Comparison of ENCODE assay signal across 16 mouse cellular contexts in genomic region chr11:117915341-117915740, GRCm38 (mm10). TPM values are rescaled to one million over a fixed set of nuclear protein-coding genes. Genes with fewer than 3 reads are reported as not detected.
DNase-seq lines count a peak whose midpoint lies in the region; ATAC-seq and TF ChIP-seq lines count a peak whose summit lies in the region.
"Had no signal": no experiment of that assay in that cellular context is flagged by ENCODE, and none has a peak within 500 bp of the region (broad histone marks: within the 10 kb centered on the region; RNA-seq: fewer than 3 reads in every experiment).

No protein-coding gene starts in this region.

- no peak overlapping the region for H3K4me3 ChIP-seq in liver, adult 2 months (ENCODE audit: insufficient read depth, low read depth, low read length)
- no peak overlapping the region for H3K4me3 ChIP-seq in liver, embryonic 11.5 days (ENCODE audit: low read depth, low read length)
- H3K4me3 ChIP-seq in cortical plate, adult 2 months (ENCODE audit: insufficient read depth, low read length): no peak overlapping the region
- H3K4me3 ChIP-seq in limb, embryonic 10.5 days: no peak overlapping the region
- H3K4me3 ChIP-seq: hindbrain, embryonic 12.5 days; neural tube, embryonic 12.5 days had no signal

- ATAC-seq in CD4-positive, CD25-positive, alpha-beta regulatory T cell, adult 4 months: no peak
- no peak for ATAC-seq in liver, embryonic 11.5 days (replicated peaks; ENCODE audit: low FRiP score)
- ATAC-seq: forebrain, embryonic 14.5 days had no signal

- H3K27me3 ChIP-seq in liver, adult 2 months (ENCODE audit: control insufficient read depth, insufficient read depth, low read length): no peaks in the 10 kb centered on the region
- H3K27me3 ChIP-seq in liver, embryonic 11.5 days (replicated peaks; ENCODE audit: control insufficient read depth, insufficient read depth, low read length): no peaks in the 10 kb centered on the region
- no peaks in the 10 kb centered on the region for H3K27me3 ChIP-seq in limb, embryonic 10.5 days (ENCODE audit: low read depth, poor library complexity, severe bottlenecking)

- TF ChIP-seq POLR2A in liver, adult 2 months (IDR thresholded peaks at IDR 0.05; ENCODE audit: extremely low read depth, insufficient read depth, low read length): no peak
- TF ChIP-seq POLR2A in cortical plate, adult 2 months (IDR thresholded peaks at IDR 0.05; ENCODE audit: extremely low read depth, insufficient read depth, low read length): no peak

- H3K27ac ChIP-seq in liver, adult 2 months (replicated peaks; ENCODE audit: insufficient read depth, low read depth, low read length): no peak overlapping the region
- H3K27ac ChIP-seq in liver, embryonic 11.5 days (ENCODE audit: low read depth, low read length): no peak overlapping the region
- H3K27ac ChIP-seq in cortical plate, adult 2 months (ENCODE audit: insufficient read depth, low read length): no peak overlapping the region
- no peak overlapping the region for H3K27ac ChIP-seq in limb, embryonic 10.5 days
- H3K27ac ChIP-seq: hindbrain, embryonic 12.5 days; neural tube, embryonic 12.5 days had no signal

- H3K9ac ChIP-seq in liver, adult 2 months (ENCODE audit: low read depth, low read length): no peak overlapping the region
- H3K9ac ChIP-seq in liver, embryonic 11.5 days (ENCODE audit: low read depth, low read length): no peak overlapping the region
- H3K9ac ChIP-seq: hindbrain, embryonic 12.5 days; neural tube, embryonic 12.5 days had no signal

- H3K36me3 ChIP-seq in liver, adult 2 months (ENCODE audit: control insufficient read depth, insufficient read depth, low read length): no peaks in the 10 kb centered on the region
- no peaks in the 10 kb centered on the region for H3K36me3 ChIP-seq in liver, embryonic 11.5 days (ENCODE audit: control insufficient read depth, insufficient read depth, low read length)
- no peaks in the 10 kb centered on the region for H3K36me3 ChIP-seq in limb, embryonic 10.5 days
- H3K36me3 ChIP-seq: hindbrain, embryonic 12.5 days; neural tube, embryonic 12.5 days had no signal

- no peaks in the 10 kb centered on the region for H3K79me2 ChIP-seq in liver, adult 2 months (ENCODE audit: control insufficient read depth, insufficient read depth, low read length)

- peaks cover 7% of the 10 kb centered on the region; the same call in 1 of the 2 replicates for H3K9me3 ChIP-seq in liver, embryonic 11.5 days (ENCODE audit: control insufficient read depth, low read length)
- no peaks in the 10 kb centered on the region for H3K9me3 ChIP-seq in limb, embryonic 10.5 days (replicated peaks)

- H3K4me2 ChIP-seq in liver, embryonic 11.5 days: no peak overlapping the region
- H3K4me2 ChIP-seq: hindbrain, embryonic 12.5 days; neural tube, embryonic 12.5 days had no signal

- DNase-seq in CD4-positive, CD25-positive, alpha-beta regulatory T cell, adult 2 months (ENCODE audit: low read depth, low spot score): peak; percentile 66
- no peak for DNase-seq in liver, adult 2 months (ENCODE audit: extremely low read depth, low read depth, low spot score)
- no peak for DNase-seq in liver, embryonic 11.5 days (ENCODE audit: low spot score)
- peak; percentile 33 for DNase-seq in CD4-positive helper T cell, adult 2 months (ENCODE audit: low read depth, low spot score)
- no peak for DNase-seq in ovary, adult 18-20 months (ENCODE audit: low spot score)
- DNase-seq in limb, embryonic 10.5 days (ENCODE audit: low spot score): no peak
- DNase-seq: heart, adult 18-20 months; kidney, postnatal 14 days; right cerebral cortex, postnatal 14 days had no signal

- TF ChIP-seq CTCF in liver, adult 2 months (IDR thresholded peaks at IDR 0.05; ENCODE audit: low read depth, low read length): peak; percentile 60
- TF ChIP-seq CTCF in cortical plate, adult 2 months (IDR thresholded peaks at IDR 0.05; ENCODE audit: extremely low read depth, insufficient read depth, low read length): peak; percentile 25; the same call in 1 of the 2 replicates

- H3K4me1 ChIP-seq in liver, adult 2 months (ENCODE audit: control insufficient read depth, insufficient read depth, low read length): peaks cover 6% of the 10 kb centered on the region; the same call in 1 of the 2 replicates
- H3K4me1 ChIP-seq in liver, embryonic 11.5 days (replicated peaks; ENCODE audit: control insufficient read depth, insufficient read depth, low read length): peaks cover 25% of the 10 kb centered on the region
- H3K4me1 ChIP-seq in cortical plate, adult 2 months (ENCODE audit: control insufficient read depth, insufficient read depth, low read length): no peaks in the 10 kb centered on the region
- peaks cover 27% of the 10 kb centered on the region for H3K4me1 ChIP-seq in limb, embryonic 10.5 days

- 71% methylated on average over 1 of the region's 1 CpGs for WGBS in liver, adult 2 months
- WGBS in liver, embryonic 11.5 days: 50% methylated on average over 1 of the region's 1 CpGs
- WGBS in limb, embryonic 10.5 days: 53% methylated on average over 1 of the region's 1 CpGs

RNA-seq across cellular contexts. Expression of gene Tha1, which starts 42.1 kb away (rescaled TPM):
- polyA plus RNA-seq in CD4-positive, CD25-positive, alpha-beta regulatory T cell, adult 4 months (2017; shearing (Covaris generic)): 1 to 10 TPM; 8.5 to 10.0 TPM
- total RNA-seq in liver, adult 2 months (2014; rRNA removed): 6.1 and 7.4 TPM in 2 replicates
- polyA plus RNA-seq in liver, adult 2 months (2012; rRNA removed): 10.0 and 11.4 TPM in 2 replicates
- 1.5 and 1.7 TPM in 2 replicates for polyA plus RNA-seq in liver, embryonic 11.5 days (2014; fragmentation: Nextera tagmentation; extraction: Ambion mirVana)
- polyA plus RNA-seq in cortical plate, adult 2 months (2012; rRNA removed): 9.0 and 11.5 TPM in 2 replicates
- 2.4 and 3.3 TPM in 2 replicates for polyA plus RNA-seq in limb, embryonic 10.5 days (2016; fragmentation: Nextera tagmentation; extraction: Ambion mirVana)

RNA-seq across cellular contexts. Expression of gene Socs3, which starts 54.5 kb away (rescaled TPM):
- polyA plus RNA-seq in CD4-positive, CD25-positive, alpha-beta regulatory T cell, adult 4 months (2017; shearing (Covaris generic)): 10 to 100 TPM; 34.4 to 35.5 TPM
- 2.0 and 2.4 TPM in 2 replicates for total RNA-seq in liver, adult 2 months (2014; rRNA removed)
- polyA plus RNA-seq in liver, adult 2 months (2012; rRNA removed): 4.0 and 7.5 TPM in 2 replicates
- 3.7 and 4.6 TPM in 2 replicates for polyA plus RNA-seq in liver, embryonic 11.5 days (2014; fragmentation: Nextera tagmentation; extraction: Ambion mirVana)
- 5.0 TPM in 2 replicates for polyA plus RNA-seq in cortical plate, adult 2 months (2012; rRNA removed)
- polyA plus RNA-seq in limb, embryonic 10.5 days (2016; fragmentation: Nextera tagmentation; extraction: Ambion mirVana): 11.2 and 13.2 TPM in 2 replicates

RNA-seq across cellular contexts. Expression of gene Tmem235, which starts 54.8 kb away (rescaled TPM):
- not detected for polyA plus RNA-seq in CD4-positive, CD25-positive, alpha-beta regulatory T cell, adult 4 months (2017; shearing (Covaris generic))
- total RNA-seq in liver, adult 2 months (2014; rRNA removed): not detected in 2 replicates
- polyA plus RNA-seq in liver, adult 2 months (2012; rRNA removed): not detected in 2 replicates
- not detected in 2 replicates for polyA plus RNA-seq in liver, embryonic 11.5 days (2014; fragmentation: Nextera tagmentation; extraction: Ambion mirVana)
- polyA plus RNA-seq in cortical plate, adult 2 months (2012; rRNA removed): 0.04 TPM in 1 of 2 replicates, not detected in the other
- polyA plus RNA-seq in limb, embryonic 10.5 days (2016; fragmentation: Nextera tagmentation; extraction: Ambion mirVana): not detected in 2 replicates
- total RNA-seq: heart, adult 18-20 months; left cerebral cortex, postnatal 14 days had no signal
- polyA plus RNA-seq: embryonic facial prominence, embryonic 11.5 days; forebrain, embryonic 14.5 days; hindbrain, embryonic 12.5 days; neural tube, embryonic 12.5 days had no signal

Comparison
In these comparisons a context has a peak if more than half of its experiments do, and no peak if none do; other contexts are left out.
1. DNase-seq: peak in CD4-positive, CD25-positive, alpha-beta regulatory T cell, adult 2 months (single experiment) and CD4-positive helper T cell, adult 2 months (single experiment); none in liver, adult 2 months (single experiment), liver, embryonic 11.5 days (single experiment), ovary, adult 18-20 months (single experiment) and limb, embryonic 10.5 days (single experiment).